Mouse (Mus musculus) liver, embryonic 14.5 days (tissue): ENCODE measurements around the gene Muc4.

Experiments
- CTCF ChIP-seq: IDR thresholded peaks from 2 replicates; pipeline ENCODE4 v1.5.1; 2016; ENCODE audit warnings: antibody characterized with exemption, low read depth, control low read depth
- EP300 ChIP-seq: IDR thresholded peaks from 2 replicates; pipeline ENCODE4 v1.6.1; 2016; ENCODE audit warnings: antibody characterized with exemption, low read depth

- TF ChIP-seq CTCF (no peak), EP300 (no peak)
These were observed 90.8 kb downstream of the Muc4 start for GRCm38 (mm10) chr16:32826521-32826920.
